Comparison of ENCODE assay signal across 8 mouse cellular contexts in the genomic region with DNA sequence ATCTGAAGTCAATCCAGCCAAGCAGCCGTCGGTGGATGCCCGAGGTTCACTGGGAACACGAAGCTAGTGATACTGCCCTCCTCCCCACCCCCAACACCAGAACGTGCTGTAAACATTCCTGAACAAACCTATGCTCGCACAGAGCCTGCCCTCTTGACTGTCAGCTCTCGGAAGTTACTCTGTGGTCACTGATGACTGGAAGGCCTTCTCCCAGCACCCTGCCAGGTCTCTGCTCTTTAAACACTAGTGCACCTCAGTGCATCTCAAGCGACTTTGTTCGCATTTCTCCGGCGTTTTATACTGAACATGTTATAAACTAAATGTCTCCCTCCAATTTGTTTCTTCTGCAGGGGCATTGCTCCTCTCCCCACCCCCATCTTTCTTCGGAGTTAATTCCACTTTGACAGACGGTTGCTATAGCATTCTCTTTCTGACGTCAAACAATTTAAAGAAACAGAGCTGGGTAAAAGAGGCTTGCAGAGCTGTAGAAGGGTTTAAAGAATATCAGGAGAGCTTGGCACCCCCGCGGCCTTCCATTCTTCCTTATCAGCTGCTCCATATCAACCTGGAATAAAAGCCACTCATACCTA. TPM values are rescaled to one million over a fixed set of nuclear protein-coding genes. Genes with fewer than 3 reads are reported as not detected.
DNase-seq lines count a peak whose midpoint lies in the region; ATAC-seq and TF ChIP-seq lines count a peak whose summit lies in the region.

No protein-coding gene starts in this region.

- peaks cover 11% of the 10 kb centered on the region; the same call in 1 of the 2 replicates for H3K4me1 ChIP-seq in heart, embryonic 12.5 days (replicated peaks)
- peaks cover 30% of the 10 kb centered on the region for H3K4me1 ChIP-seq in E14TG2a.4 (replicated peaks; ENCODE audit: low read depth, low read length)
- H3K4me1 ChIP-seq in forebrain, embryonic 11.5 days (replicated peaks; ENCODE audit: control insufficient read depth, insufficient read depth, low read length) = no peaks in the 10 kb centered on the region
- 0 out of 2 replicates have a peak, but pooled peaks cover 3% of the 10 kb centered on the region for H3K4me1 ChIP-seq in liver, embryonic 11.5 days (replicated peaks; ENCODE audit: control insufficient read depth, insufficient read depth, low read length)

- no peaks in the 10 kb centered on the region for H3K9me3 ChIP-seq in heart, embryonic 12.5 days (replicated peaks)
- H3K9me3 ChIP-seq in E14TG2a.4 (ENCODE audit: low read length) = no peaks in the 10 kb centered on the region
- no peaks in the 10 kb centered on the region for H3K9me3 ChIP-seq in forebrain, embryonic 11.5 days (ENCODE audit: control insufficient read depth, low read length)
- no peaks in the 10 kb centered on the region for H3K9me3 ChIP-seq in liver, embryonic 11.5 days (ENCODE audit: control insufficient read depth, low read length)

- peaks cover 5% of the 10 kb centered on the region for H3K36me3 ChIP-seq in heart, embryonic 12.5 days
- H3K36me3 ChIP-seq in E14TG2a.4 (ENCODE audit: insufficient read depth, low read length) = no peaks in the 10 kb centered on the region
- no peaks in the 10 kb centered on the region for H3K36me3 ChIP-seq in forebrain, embryonic 11.5 days (ENCODE audit: control insufficient read depth, insufficient read depth, low read length)
- H3K36me3 ChIP-seq in liver, embryonic 11.5 days (ENCODE audit: control insufficient read depth, insufficient read depth, low read length) = no peaks in the 10 kb centered on the region

- ATAC-seq in heart, embryonic 12.5 days (ENCODE audit: insufficient number of reproducible peaks, low FRiP score) = no peak; the same call in 1 of the 2 replicates
- ATAC-seq in forebrain, embryonic 11.5 days (replicated peaks; ENCODE audit: low FRiP score) = 0 out of 2 replicates have a peak, but pooled peaks have one; percentile 2
- ATAC-seq in liver, embryonic 11.5 days (replicated peaks; ENCODE audit: low FRiP score) = peak; percentile 48

- peak overlapping the region; percentile 67 for H3K4me2 ChIP-seq in heart, embryonic 12.5 days
- H3K4me2 ChIP-seq in forebrain, embryonic 11.5 days (ENCODE audit: low read depth, low read length, severe bottlenecking) = peak overlapping the region; percentile 53
- peak overlapping the region; percentile 76 for H3K4me2 ChIP-seq in liver, embryonic 11.5 days

- no peak for TF ChIP-seq CTCF in E14TG2a.4 (conservative IDR thresholded peaks at IDR 0.05; ENCODE audit: low read length)

- peak overlapping the region; percentile 92 for H3K9ac ChIP-seq in heart, embryonic 12.5 days
- H3K9ac ChIP-seq in forebrain, embryonic 11.5 days (ENCODE audit: low read length) = peak overlapping the region; percentile 67; the same call in 1 of the 2 replicates
- peak overlapping the region; percentile 75; the same call in 1 of the 2 replicates for H3K9ac ChIP-seq in liver, embryonic 11.5 days (ENCODE audit: low read depth, low read length)

- peak overlapping the region; percentile 93 for H3K4me3 ChIP-seq in heart, embryonic 12.5 days
- peak overlapping the region; percentile 83 for H3K4me3 ChIP-seq in E14TG2a.4 (replicated peaks; ENCODE audit: low read length)
- peak overlapping the region; percentile 64 for H3K4me3 ChIP-seq in forebrain, embryonic 11.5 days (ENCODE audit: low read depth, low read length)
- H3K4me3 ChIP-seq in liver, embryonic 11.5 days (ENCODE audit: low read depth, low read length) = peak overlapping the region; percentile 74

- 15% methylated on average over 16 of the region's 16 CpGs for WGBS in heart, embryonic 12.5 days
- 24% methylated on average over 16 of the region's 16 CpGs for WGBS in forebrain, embryonic 11.5 days
- WGBS in liver, embryonic 11.5 days = 23% methylated on average over 16 of the region's 16 CpGs

- no peak for DNase-seq in heart, postnatal 14 days
- no peak for DNase-seq in forebrain, embryonic 11.5 days (ENCODE audit: low spot score)
- no peak for DNase-seq in liver, embryonic 11.5 days (ENCODE audit: low spot score)
- no peak for DNase-seq in urinary bladder, postnatal 25 days (ENCODE audit: low spot score)
- no peak for DNase-seq in gastrocnemius, postnatal 10 days
- DNase-seq in cerebellum, adult 11-12 months = no peak

- intact Hi-C loops in heart, postnatal 14 days (cut with DNase I) = loop anchor here (10.0 kb wide), 1 partner anchor 48 kb away; no protein-coding TSS in a partner anchor

- peak overlapping the region; percentile 67 for H3K27ac ChIP-seq in heart, embryonic 12.5 days (ENCODE audit: poor library complexity, severe bottlenecking)
- H3K27ac ChIP-seq in forebrain, embryonic 11.5 days (ENCODE audit: low read depth, low read length) = 0 out of 2 replicates have a peak overlapping the region, but pooled peaks have one; percentile 18
- no peak overlapping the region for H3K27ac ChIP-seq in liver, embryonic 11.5 days (ENCODE audit: low read depth, low read length)

- no peaks in the 10 kb centered on the region for H3K27me3 ChIP-seq in heart, embryonic 12.5 days (replicated peaks)
- peaks cover 16% of the 10 kb centered on the region for H3K27me3 ChIP-seq in E14TG2a.4 (ENCODE audit: insufficient read depth, low read length)
- no peaks in the 10 kb centered on the region for H3K27me3 ChIP-seq in forebrain, embryonic 11.5 days (ENCODE audit: control insufficient read depth, insufficient read depth, low read length)
- H3K27me3 ChIP-seq in liver, embryonic 11.5 days (replicated peaks; ENCODE audit: control insufficient read depth, insufficient read depth, low read length) = no peaks in the 10 kb centered on the region

RNA-seq across cellular contexts. Expression of gene Gnb4, which starts 0.8 kb away (rescaled TPM):
- polyA plus RNA-seq in heart, embryonic 12.5 days (2016; fragmentation: Nextera tagmentation; extraction: Ambion mirVana) = 50.5 and 50.7 TPM in 2 replicates
- total RNA-seq in heart, postnatal 14 days (2021) = 10 to 100 TPM; 26.2 to 26.4 TPM
- polyA plus RNA-seq in forebrain, embryonic 11.5 days (2014; fragmentation: Nextera tagmentation; extraction: Ambion mirVana) = 35.5 and 45.6 TPM in 2 replicates
- 24.9 and 27.2 TPM in 2 replicates for polyA plus RNA-seq in liver, embryonic 11.5 days (2014; fragmentation: Nextera tagmentation; extraction: Ambion mirVana)
- 10 to 100 TPM; 26.5 to 30.2 TPM for total RNA-seq in gastrocnemius, postnatal 10 days (2021)
